Mouse (Mus musculus): ENCODE measurements around the gene Rpia.

- no peak for TF ChIP-seq ZNF384 (IDR thresholded peaks at IDR 0.05; ENCODE audit: low read depth, low read length)
- no peak for TF ChIP-seq ZC3H11A (IDR thresholded peaks at IDR 0.05; ENCODE audit: borderline replicate concordance, low read depth, low read length)
- TF ChIP-seq CHD2 (IDR thresholded peaks at IDR 0.05; ENCODE audit: low read depth, low read length), result no peak
Measured at GRCm38 (mm10) chr6:70806514-70806912, 14.5 kb upstream of the Rpia start.
